Mouse (Mus musculus) cortical plate, adult 2 months (tissue): Measurements from ENCODE around the gene Rexo1. TPM values are rescaled to one million over a fixed set of nuclear protein-coding genes. Genes with fewer than 3 reads are reported as not detected.
"Not testable (repeated sequence)": the region's sequence is repeated elsewhere in the genome, so short reads cannot be mapped to it uniquely, and the experiment has no call there.

Source experiments
- H3K27ac ChIP-seq: fragments of 200-500 bp; 2 replicates; pipeline ENCODE4 v1.5.1; 2012; ENCODE audit warnings: low read length, control low read depth, inconsistent platforms; ENCODE audit not compliant: insufficient read depth
- H3K4me1 ChIP-seq: fragments of 200-500 bp; 2 replicates; pipeline ENCODE4 v1.6.1; 2011; ENCODE audit warnings: low read length; ENCODE audit not compliant: control insufficient read depth, insufficient read depth
- H3K4me3 ChIP-seq: fragments of 200-500 bp; 2 replicates; pipeline ENCODE4 v1.5.1; 2011; ENCODE audit warnings: mild to moderate bottlenecking, low read length, control low read depth; ENCODE audit not compliant: insufficient read depth
- CTCF ChIP-seq: fragments of 200-500 bp; IDR thresholded peaks from 2 replicates; pipeline ENCODE4 v1.5.1; 2011; ENCODE audit warnings: mild to moderate bottlenecking, control low read depth, low read length; ENCODE audit not compliant: insufficient read depth; ENCODE audit errors: extremely low read depth
- POLR2A ChIP-seq: fragments of 200-500 bp; IDR thresholded peaks from 2 replicates; pipeline ENCODE4 v1.6.1; 2011; ENCODE audit warnings: mild to moderate bottlenecking, low read length, control low read depth; ENCODE audit not compliant: insufficient read depth; ENCODE audit errors: extremely low read depth
- polyA plus RNA-seq: library from polyadenylated mRNA; depleted of rRNA; stranded (reverse); fragments of >200 nt; gene quantifications from 2 replicates; pipeline ENCODE4 v1.2.3, GENCODE M21; 2012; rRNA removed

The Rexo1 gene
- polyA plus RNA-seq, result 44.7 and 45.0 TPM in 2 replicates

DNA sequence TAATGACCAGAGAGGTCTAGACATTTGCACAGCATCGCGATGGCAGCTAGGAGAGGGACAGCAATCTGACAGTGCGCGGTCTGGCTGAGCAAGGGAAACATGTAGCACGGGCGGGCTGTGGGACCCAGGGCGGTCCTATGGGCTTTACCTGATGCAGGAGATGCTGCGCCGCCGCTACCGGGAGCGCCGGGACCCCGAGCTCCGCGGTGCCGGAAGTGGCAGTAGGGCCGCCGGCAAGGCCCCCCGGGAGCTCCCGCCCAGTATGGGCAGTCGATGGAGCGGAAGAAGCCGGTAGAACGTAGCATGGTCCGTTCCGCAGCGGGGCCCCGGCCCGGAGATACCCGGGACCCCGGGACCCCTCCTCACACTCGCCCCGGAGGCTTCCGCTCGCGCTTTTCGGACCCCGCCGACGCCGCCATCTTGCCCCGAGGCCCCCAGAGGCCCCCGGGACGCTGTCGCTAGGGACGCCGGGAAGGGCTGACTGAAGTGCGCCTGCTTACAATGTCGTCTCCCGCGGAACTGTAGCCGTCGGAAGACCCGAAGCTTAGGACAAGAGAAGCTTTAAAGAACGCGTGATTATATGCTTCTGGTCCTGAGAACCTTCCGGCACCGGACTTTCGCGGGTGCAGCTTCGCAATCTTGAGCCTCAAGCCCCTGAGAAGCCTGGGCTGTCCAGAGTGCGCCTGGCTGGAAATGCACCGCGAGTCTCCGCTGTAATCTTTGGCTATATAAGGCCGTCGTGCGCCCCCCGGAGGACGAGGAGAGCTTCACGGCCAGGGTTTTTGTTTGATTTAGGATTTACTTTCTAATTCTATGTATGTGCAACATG lies at the start of gene Rexo1:
Gene Rexo1 (minus strand): TSS at position 445 of the 829 bp plus-strand sequence.
- Histone ChIP-seq H3K4me3 (peak within 1 kb of the TSS; percentile 95), H3K27ac (peak within 1 kb of the TSS; percentile 83), H3K4me1 (peaks cover 4% of the 10 kb centered on the region)
- TF ChIP-seq POLR2A, result peak; percentile 86
- TF ChIP-seq CTCF, result peak; percentile 65

DNA sequence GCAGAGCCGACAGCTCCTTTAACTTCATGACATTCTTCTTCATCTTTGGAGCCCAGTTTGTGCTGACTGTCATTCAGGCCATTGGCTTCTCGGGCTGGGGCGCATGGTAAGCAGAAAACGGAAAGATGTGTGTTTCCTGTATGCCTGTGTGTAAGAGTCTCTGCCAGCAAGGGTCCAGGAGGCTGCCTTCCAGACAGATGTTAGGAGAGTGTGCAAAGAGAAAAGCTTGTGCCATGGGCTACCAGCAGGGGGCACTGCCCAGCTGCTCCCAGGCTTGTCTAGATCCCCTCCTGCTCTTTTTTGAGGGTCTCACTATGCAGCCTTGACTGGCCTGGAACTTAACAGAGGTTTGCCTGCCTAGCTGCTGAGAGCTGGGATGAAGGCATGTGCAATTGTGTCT lies 49.7 kb upstream of the Rexo1 start:
- Histone ChIP-seq H3K4me3 (no peak overlapping the region), H3K27ac (no peak overlapping the region), H3K4me1 (no peaks in the 10 kb centered on the region)
- TF ChIP-seq CTCF (peak; percentile 65), POLR2A (no peak)

DNA sequence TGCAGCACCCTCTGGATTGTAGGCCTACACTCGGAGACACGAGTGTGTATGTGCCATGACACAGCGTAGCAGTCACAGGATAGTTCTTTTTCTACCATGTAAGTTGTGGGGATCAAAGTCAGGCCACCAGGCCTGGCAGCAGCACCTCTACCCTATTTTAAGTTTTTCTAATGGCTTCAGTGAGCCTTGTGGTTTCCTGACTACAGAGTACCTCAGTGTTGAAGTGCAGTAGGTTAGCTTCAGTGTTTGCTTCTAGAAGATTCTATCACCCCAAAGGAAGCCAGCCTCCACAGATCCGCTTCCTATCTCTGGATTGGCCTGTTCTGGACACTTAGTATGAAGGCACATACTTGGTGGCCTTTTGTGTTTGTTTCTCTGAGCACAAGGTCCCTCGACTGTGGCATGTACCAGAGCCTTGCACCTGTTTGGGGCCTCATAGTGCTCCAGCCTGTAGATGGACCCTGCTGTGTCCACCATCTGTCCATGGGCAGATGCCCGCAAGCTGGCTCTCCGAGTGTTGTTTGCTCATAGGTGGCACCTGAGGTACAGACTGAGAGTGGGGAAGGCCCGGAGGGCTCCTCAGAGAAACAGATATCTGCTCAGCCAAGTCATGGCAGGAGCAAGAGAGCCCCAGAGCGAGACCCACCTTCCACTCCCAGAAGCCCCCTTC lies 48.9 kb upstream of the Rexo1 start:
- H3K27ac ChIP-seq, result no peak overlapping the region
- no peak for TF ChIP-seq CTCF
- no peak for TF ChIP-seq POLR2A
- no peak overlapping the region for H3K4me3 ChIP-seq
- no peaks in the 10 kb centered on the region for H3K4me1 ChIP-seq

DNA sequence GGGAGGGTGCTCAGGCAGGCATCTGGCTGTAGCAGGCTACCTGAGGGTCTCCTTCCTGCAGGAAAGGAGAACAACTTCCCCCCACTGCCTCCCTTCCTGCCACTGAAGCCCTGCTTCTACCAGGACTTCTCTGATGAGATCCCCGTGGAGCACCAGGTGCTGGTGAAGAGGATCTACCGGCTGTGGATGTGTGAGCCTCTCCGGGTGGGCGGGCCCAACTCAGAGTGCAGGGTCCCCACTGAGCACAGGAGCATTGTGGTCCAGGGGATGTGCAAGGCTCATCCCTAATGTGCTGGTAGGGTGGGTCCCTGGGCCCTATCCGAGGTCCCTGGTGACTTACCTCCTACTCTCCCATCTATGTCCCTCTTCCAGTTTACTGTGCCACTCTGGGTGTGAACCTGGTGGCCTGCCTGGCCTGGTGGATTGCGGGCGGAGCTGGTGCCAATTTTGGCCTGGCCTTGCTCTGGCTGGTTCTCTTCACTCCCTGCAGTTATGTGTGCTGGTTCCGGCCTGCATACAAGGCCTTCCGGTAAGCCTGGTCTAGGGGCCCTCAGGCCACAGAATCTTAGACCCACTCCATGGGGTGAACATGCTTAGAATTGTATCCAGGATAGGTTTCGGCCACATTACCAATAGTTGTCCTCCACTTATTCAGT lies 48.0 kb upstream of the Rexo1 start:
- no peak overlapping the region for H3K4me3 ChIP-seq
- no peaks in the 10 kb centered on the region; the same call in 1 of the 2 replicates for H3K4me1 ChIP-seq
- TF ChIP-seq CTCF (no peak), POLR2A (no peak)
- no peak overlapping the region for H3K27ac ChIP-seq

DNA sequence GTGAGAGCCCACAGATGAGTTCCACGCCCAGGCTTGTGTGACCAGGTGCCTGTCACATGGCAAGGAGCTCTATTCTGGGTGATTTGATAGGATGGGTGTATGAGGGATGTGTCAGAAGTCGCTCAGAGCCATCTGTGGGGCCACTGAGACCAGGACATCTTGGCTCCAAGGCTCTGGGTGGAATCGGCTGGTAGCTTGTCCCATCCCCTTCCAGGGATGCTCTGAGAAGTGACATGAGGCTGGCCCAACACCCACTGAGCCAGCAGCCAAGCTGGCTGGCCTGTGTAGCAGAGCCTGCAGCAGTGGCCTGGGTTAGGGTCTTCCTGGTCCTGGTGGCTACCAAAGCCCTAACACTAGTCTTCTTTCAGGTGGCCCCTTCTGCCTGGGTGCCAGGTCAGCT lies 47.1 kb upstream of the Rexo1 start:
- Histone ChIP-seq H3K4me1 (no peaks in the 10 kb centered on the region; the same call in 1 of the 2 replicates), H3K27ac (no peak overlapping the region), H3K4me3 (no peak overlapping the region)
- no peak for TF ChIP-seq CTCF

DNA sequence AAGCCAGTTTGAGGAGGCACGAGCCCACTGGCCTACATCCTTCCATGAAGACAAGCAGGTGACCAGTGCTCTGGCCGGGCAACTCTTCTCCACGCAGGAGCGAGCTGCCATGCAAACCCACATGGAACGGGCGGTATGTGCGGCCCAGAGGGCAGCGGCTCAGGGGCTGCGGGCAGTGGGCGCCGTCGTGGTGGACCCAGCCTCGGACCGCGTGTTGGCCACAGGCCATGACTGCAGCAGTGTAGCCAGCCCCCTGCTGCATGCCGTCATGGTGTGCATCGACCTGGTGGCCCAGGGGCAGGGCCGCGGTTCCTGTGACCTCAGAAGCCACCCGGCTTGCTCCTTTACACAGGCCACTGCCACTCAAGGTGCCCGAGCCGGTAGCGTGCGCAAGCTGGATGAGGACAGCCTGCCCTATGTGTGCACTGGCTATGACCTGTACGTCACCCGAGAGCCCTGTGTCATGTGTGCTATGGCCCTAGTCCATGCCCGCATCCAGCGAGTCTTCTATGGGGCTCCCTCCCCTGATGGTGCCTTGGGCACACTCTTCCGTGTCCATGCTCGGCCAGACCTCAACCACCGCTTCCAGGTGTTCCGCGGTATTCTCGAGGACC lies 45.5 kb upstream of the Rexo1 start:
- H3K4me3 ChIP-seq, result no peak overlapping the region
- TF ChIP-seq CTCF (no peak), POLR2A (no peak)
- H3K4me1 ChIP-seq, result no peaks in the 10 kb centered on the region; the same call in 1 of the 2 replicates
- H3K27ac ChIP-seq, result no peak overlapping the region

DNA sequence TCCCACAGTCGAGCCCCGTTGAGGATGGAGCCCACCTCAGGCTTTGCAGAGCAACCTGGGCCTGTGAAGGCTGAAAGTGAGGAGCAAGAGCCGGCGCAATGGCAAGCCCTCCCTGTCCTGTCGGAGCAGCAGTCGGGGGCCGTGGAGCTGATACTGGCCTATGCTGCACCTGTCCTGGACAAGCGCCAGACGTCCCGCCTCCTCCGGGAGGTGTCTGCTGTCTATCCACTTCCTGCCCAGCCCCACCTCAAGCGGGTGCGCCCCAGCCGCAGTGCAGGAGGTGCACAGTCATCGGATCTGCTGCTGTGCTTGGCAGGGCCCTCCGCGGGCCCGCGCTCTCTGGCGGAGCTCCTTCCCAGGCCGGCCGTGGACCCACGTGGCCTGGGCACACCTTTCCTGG lies 44.9 kb upstream of the Rexo1 start:
- H3K27ac ChIP-seq, result no peak overlapping the region
- TF ChIP-seq CTCF (no peak), POLR2A (no peak)
- no peaks in the 10 kb centered on the region; the same call in 1 of the 2 replicates for H3K4me1 ChIP-seq
- no peak overlapping the region for H3K4me3 ChIP-seq

DNA sequence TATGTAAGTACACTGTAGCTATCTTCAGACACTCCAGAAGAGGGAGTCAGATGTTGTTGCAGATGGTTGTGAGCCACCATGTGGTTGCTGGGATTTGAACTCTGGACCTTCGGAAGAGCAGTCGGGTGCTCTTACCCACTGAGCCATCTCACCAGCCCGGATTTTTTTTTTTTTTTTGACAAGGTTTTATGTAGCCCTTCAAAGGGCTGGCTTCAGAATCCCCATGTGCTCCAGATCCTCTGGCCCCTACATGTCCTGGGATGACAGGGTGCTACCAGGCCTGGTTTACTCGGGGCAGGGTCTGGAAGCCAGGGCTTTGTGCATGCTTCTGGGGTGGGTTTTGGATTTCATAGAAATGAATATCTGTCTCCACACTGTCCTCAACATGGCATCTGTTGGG lies 44.4 kb upstream of the Rexo1 start, which contains the start of gene Gm49322:
Gene Gm49322 (plus strand): TSS at position 301 of the 400 bp plus-strand sequence.
- not testable (repeated sequence) for H3K27ac ChIP-seq, H3K4me3 ChIP-seq, H3K4me1 ChIP-seq

DNA sequence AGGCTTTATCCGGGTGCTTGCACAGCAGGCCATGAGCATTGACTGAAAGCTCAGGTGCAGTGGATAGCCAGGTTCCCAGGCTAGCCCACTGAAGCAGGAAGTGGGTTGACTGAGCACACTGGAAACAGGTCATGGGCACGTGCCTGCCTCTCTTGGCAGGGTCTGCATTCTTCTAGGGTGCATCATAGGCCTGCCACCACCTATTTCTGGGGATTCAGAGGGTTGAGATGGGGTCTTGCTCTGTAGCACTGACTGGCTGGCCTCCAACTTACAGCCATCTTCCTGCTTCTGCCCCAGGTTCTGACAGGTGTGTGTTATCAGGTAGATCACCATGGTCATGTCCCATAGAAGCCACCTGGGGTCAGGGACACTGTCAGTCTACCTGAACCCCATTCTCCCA lies 43.6 kb upstream of the Rexo1 start:
- H3K27ac ChIP-seq, result no peak overlapping the region
- no peak overlapping the region for H3K4me3 ChIP-seq
- no peaks in the 10 kb centered on the region; the same call in 1 of the 2 replicates for H3K4me1 ChIP-seq
- TF ChIP-seq POLR2A (no peak), CTCF (no peak)
